Mouse (Mus musculus): ENCODE measurements around the gene Cdc7.
A peak's percentile ranks its signal among the peaks of the same experiment; 100 is the strongest.

The Cdc7 gene

DNA sequence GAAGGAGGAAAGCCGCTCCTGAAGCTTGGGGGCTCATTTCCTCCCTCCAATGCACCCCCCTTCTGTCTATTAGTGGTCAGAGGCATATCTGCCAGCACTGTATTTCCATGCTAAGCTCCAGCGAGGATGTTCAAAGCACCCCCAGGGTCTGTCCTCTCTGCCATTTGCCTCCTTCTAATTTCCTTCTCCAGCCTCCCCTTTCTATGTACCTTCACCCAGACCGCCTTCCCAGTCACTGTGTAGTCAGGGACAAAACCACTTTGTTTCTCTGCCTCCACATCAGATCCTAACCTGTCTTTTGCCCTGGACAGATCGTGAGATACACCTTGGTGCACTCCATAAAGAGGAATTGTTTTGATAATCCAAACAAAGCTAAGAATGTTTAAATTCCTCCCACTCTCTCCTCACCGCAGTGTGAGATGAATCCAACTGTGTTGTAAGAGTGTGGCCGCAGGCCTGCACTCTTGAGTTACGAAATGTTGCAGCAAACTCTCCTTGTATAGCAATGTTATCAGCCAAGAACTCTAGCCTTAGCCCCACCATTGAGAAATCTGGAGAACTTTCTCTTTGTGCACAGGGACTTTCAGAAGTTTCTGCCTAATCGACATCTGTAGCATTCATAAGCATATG lies 27.3 kb downstream of the Cdc7 start:
- no peak for DNase-seq (ENCODE audit: low read depth)

DNA sequence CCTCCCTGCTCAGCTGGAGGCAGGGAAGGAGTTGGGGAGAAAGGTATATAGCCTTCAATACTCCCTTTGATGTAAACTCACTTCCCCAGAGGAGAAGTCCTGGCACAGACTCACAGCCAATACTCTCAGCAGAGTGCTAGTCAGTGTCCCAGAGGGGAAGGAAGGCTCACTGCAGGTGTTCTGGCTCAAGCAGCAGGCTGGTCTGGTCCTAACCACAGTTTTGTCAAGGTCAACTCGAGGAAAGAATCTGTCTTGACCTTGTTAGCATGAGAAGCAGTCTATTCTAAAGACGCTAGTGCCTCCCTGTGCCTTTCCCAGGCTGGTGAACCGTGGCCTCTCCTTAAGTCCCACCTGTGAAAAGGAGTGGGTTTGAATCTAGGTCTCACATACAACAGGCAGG lies 30.6 kb downstream of the Cdc7 start:
- no peak for DNase-seq (ENCODE audit: low read depth)

DNA sequence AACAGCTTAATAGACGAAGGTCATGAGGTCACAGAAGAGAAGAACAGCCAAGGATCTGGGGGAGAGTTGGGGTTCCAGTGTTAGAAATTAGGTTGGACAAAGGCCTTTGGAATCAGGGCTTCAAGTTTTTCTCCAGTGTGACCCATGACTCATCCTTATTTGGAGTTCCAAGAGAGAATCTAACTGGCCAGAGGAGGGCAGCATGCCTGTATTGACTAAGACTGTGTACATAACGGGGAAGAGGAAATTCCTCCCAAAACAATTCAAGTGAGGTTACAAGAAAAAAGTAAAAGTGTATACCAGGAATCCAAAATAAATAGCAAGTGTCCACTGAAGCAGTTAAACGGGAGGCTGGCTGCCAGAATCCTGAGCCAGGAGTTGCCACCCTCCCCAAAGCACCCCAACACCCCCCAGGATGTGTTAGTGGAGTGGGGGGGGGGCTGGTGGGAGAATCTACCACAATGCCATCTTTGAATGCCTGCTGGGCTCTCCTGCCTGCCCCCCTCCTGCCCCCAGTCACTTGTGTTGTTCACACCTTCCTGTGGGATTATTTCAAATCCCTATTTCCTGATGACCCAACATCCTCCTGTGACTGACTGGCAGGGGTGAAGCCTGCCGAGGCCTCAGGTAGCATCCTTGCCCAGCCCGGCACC lies 31.9 kb downstream of the Cdc7 start:
- peak; percentile 55 for DNase-seq (ENCODE audit: low read depth)

DNA sequence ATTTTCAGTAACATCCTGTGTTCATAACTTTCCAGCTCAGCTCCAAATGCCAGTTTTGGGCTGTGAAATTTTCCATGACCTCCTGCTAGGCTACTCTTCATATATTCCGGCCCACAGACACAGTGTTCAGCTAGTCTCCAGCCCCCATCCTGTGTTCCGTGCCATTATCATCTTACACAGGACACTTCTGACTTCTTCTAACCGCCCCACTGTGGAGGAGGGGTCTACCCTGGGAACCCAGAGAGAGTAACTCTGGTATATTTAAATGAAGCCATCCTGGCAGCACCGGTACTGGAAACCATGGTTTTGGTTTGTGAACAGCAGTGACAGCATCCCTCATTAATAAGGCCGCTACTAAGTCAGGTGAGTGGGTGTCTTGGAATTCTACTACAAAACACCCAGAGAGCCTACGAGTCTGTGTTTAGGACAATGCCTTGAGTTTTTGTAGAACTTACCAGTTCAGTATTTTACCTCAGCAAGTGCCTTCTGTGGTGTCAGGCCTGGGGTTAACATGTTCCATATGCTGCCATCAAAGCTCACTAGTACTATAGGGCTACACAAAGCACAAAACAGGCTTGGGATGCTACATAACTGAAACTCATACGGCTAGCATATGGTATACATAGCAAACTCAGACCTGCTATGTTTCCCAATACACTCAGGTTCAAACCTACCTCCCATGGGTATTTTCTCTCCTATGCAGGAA lies 32.6 kb downstream of the Cdc7 start:
- DNase-seq (ENCODE audit: low read depth): no peak

DNA sequence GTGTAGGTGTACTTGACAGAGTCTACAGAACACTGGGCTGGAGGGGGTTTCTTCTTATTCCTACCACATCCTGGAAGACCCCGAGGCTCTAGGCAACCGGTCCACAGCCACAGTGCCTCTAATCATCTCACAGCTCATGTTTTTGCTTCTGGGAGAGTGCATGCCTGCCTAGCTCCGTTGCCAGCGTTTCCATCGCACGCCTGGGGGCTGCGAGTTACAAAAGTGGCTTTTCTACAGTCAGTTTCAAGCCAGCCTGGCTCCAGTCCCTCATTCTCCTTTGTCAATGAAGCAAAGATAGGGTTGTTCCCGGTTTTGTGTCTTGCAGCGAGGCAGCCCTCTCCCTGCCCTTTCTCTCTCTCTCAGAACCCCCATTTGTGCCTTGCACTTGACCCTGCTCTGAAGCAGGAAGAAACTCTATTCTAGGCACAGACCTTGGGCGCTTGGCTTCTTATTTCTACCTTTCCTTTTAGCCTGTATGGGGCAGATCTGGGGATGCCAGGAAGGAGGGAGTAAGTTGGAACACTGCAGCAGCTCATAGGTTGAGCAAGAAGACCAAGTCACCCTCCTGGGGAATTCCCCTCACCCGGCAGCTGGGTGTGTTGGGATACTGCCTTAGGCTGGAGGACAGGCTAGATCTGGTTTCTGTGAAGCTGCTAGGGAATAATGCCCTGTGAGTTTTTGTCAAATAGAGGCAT lies 37.4 kb downstream of the Cdc7 start:
- no peak for DNase-seq (ENCODE audit: low read depth)

DNA sequence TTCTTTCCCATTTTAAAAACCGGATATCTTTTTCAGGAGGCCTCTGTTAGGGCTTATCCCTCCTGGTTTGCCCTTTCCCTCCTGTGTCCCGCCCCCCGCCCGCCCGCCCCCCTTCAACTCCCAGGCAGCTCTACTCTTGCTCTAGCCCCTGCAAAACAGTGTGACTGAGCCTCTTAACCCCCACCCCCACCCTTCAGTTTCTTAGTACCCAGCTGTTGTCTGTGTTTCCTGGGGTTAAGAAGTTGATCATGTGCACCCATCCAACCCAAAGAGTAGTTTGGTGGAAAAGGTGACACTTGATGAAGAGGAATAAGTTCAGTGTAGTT lies 37.9 kb downstream of the Cdc7 start:
- DNase-seq (ENCODE audit: low read depth): no peak

DNA sequence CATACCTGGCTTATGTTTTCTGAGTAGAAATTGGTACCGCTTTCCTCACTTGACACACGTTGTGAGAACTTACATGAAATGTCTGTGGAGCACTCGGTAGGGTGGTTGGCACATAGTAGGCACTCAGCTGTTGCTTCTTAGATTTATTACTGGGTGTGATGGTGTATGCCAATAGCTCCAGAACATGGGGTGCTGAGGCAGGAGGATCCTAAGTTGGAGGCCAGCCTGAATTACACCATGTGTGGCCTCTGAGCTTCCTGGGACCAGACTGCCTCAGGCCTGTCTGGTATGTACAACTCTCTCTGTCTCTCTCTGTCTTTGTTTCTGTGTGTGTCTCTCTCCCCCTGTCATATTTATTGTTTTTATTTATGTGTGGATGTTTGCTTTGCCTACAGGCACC lies 45.6 kb downstream of the Cdc7 start:
- no peak for DNase-seq (ENCODE audit: low read depth)

DNA sequence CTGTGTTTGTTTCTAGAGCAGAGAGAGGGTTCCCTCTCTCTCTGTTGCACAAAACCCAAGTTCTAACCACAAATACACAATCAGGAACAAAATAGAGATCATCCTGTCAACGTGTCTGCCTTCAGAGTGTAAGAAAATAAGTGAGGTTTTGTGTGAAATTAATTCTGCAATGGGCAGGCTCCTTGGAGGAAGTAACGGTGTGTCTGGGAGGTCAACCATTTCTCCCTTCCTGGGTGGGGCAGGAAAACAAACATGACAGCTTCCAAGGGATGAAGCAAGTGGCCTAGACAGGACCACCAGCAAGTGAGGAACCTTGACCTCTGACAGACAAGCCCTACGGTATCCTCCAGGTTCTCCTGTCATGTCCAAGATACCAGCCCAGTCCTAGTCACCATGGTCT lies 46.2 kb downstream of the Cdc7 start:
- DNase-seq (ENCODE audit: low read depth): peak; percentile 26

DNA sequence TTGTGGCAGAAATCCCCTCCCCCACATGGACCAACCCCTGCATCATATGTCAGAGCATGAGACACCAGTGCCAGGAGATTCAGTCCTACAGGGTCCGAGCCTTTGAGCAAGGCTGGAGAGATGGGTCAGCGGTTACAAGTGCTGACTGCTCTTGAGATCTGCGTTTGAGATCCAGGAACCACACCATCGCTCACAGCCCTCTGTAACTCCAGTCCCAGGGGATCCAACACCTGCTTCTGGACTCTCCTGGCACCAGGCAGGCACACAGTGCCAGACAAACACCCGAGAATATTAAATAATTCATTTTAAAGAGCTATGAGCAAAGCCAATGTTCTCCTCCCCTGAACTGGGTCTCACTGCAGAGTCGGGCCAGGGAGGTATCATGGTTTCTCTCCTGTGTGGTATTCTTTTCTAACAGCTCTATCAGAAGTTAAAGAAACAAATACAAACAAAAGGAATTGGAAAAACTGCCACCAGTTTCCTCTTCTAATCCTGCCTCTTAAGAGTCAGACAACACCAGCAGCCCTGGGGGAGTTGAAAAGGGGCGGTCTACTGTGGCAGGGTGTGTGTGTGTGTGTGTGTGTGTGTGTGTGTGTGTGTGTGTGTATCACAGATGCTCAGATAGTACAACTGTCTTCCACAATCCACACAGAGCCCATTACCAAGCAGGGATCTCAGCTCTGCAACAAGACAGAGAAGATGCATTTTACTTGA lies 47.4 kb downstream of the Cdc7 start:
- DNase-seq (ENCODE audit: low read depth): no peak

DNA sequence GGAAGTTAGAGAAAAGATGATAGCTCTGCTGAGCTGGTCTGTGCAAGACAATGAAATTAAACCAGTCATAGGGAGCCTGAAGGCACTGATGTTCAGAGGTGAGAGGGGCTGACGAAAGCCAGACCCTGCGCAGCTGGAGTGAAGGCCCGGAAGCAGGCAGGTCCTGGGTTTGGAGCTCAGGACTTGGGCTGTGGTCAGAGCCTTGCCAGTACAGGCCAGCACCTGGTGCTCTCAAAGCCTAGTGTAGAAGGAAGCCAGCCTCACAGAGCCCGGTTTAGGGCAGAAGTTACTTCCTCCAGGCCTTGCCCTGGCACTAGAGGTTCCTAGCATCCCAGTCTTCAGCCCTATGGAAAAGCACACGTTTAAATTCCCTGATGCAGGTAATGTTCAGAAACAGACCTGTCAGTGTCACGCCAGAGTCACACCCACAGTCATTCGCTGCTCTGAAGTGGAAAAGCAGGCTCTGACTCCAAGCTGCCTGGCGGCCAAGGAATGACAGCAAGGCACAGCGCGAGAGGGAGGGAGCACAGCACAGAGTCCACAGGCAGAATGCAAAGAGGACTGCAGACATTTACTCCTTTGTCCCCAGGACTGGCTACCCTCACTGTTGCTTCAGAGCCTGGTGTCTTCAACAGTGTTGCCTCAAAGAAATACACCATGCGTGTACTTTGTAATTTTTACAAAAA lies 48.1 kb downstream of the Cdc7 start:
- DNase-seq (ENCODE audit: low read depth): peak; percentile 30

DNA sequence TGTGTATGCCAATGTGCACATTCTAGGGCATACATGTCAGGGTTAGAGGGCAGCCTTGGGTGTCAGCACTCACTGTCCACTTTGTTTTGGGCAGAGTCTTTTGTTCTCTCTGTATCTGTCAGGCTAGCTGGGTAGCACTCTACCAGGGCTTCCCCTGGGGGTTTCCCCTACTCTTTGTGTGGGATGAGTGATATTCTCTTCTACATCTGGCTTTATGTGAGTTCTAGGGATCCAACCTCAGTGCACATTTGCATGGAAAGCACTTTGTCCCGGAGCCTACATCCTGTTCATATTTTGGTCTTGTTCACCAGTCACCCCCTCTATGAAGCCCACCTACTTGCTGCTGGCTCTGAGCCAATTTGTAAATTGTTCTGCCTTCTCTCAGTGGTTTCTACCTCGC lies 49.3 kb downstream of the Cdc7 start:
- peak; percentile 50 for DNase-seq (ENCODE audit: low read depth)

DNA sequence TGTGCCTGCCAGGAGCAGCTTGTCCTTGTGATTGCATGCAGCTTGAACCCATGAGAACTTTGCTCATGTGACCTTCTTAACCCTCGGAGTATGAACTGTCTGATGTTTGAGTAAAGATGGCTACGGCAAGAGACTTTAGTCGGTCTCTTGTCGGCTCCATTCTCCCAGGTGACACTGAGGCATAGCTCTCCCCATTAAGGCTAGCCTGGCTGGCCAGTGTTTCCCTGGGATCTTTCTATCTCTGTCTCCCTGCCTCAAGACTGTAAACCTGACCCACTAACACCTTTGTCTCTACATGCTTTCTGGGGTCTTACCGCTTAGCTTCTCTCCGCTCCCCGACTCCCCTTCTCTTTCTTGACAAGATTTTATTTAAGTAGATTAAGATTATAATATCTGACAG lies 50.0 kb downstream of the Cdc7 start:
- DNase-seq (ENCODE audit: low read depth): no peak

DNA sequence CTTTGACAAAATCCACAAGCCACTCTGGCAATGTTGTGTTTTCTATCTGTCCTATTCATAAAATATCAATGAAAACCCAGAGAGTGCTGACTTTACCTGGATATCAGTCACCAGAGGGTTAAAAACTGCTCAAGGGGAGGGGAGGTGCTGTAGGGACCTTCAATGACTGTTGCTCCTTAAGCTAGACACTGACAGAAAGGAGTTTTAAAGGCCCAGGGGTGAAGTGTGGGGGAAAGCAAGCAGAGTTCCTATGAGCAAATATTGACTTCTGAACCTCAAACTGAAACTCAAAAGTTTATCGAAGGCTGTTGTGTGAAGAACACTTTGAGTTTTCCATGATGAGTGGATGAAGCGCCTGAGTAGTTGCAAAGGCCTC lies 50.9 kb downstream of the Cdc7 start:
- peak; percentile 33 for DNase-seq (ENCODE audit: low read depth)

DNA sequence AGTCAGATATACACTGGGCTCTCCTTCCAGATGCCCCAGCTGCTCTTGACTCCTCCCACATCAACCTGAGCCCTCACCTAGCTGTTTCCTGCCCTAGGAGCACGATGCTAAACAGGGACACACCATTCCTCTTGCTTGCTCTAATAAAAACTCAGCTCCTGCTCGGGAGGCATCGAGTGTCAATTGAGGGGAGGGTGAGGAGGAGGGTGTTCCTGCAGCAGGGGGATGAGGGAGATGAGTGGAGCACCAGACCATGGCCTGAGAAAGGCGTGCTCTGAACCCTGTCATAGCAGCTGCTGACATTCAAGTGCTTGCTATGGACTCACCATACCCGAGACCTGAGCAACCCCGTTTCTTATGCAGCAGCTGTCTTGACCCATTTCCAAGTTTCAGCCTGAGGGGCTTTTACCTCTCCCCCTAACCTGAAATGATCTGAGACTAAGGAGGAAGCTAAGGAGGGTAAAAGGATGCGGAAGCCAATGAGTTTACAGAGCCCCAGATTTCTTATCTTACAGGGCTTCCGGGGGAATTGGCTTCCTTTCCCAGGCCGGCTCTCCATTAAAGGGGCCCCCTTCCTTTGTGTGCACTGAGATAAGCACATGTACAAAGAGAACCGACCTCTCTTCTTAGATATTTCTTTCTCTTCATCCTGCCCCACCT lies 51.4 kb downstream of the Cdc7 start:
- DNase-seq (ENCODE audit: low read depth): peak; percentile 69

DNA sequence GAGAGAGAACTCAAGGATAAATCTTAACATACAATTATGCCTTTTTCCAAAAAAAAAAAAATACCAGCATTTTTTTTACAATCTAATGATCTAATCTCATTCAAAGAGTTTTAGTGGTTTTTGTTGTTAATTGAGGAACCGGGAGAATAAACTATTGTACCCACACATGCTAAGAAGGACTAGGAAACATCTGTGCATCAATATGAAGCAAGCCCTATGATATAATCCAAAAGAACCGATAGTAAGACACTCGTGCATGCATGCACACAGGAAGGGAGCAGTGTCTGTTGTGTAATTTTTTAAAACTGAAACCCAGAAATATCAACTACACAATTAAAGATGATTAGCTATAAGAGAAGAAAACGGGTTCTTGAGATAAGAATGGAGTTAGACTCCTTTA lies 52.4 kb downstream of the Cdc7 start:
- no peak for DNase-seq (ENCODE audit: low read depth)

DNA sequence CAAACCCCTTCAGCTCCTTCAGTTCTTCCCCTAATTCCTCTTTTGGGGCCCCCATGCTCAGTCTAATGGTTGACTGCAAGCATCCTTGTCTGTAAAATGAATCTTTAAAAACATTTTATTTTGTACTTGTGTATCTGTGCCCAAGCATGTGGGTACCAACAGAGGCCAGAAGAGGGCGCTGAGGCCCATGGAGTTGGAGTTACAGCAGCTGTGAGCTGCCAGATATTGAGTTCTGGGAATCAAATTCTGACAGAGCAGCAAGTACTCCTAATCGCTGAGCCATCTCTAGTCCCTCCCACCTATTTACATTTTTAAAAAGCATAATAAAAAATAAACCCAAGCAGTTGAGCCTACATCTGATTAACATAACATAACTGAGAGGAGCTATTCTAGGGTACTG lies 53.4 kb downstream of the Cdc7 start:
- peak; percentile 41 for DNase-seq (ENCODE audit: low read depth)

DNA sequence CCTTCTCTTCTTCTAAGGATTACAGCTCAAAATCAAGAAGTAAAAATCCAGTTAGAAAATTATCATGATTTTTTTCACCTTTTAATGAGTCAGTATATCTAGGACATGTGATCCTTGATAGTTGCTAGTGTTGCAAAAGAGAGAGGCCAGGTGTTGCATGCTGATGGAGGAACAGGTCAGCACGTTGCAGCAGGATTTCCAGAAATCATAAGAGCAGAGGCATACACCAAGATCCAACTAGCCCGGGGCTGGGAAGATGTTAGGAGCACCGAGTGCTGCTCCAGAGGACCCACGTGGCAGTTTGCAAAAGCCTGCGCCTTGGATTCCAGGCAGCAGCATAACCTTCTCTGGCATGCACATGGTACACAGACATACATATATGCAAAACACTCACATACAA lies 54.9 kb downstream of the Cdc7 start:
- DNase-seq (ENCODE audit: low read depth): no peak

DNA sequence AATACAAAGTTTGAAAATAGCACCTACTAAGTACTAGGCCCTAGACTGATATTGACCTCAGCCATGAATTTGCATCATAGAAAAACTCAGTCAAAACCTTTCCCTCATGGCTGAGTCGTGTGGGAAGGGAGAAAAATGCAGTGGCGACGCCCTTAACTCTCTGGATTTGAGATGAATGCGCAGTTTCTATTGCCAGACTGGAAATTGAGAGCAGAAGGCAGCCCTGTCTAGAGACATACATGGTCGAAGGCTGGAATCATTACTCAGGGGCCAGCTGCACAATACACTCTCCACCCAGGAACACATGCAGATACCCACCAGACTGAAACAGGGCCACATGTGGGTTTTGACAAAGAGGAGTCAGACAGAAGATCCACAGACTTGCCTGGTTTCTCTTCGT lies 55.8 kb downstream of the Cdc7 start:
- no peak for DNase-seq (ENCODE audit: low read depth)

DNA sequence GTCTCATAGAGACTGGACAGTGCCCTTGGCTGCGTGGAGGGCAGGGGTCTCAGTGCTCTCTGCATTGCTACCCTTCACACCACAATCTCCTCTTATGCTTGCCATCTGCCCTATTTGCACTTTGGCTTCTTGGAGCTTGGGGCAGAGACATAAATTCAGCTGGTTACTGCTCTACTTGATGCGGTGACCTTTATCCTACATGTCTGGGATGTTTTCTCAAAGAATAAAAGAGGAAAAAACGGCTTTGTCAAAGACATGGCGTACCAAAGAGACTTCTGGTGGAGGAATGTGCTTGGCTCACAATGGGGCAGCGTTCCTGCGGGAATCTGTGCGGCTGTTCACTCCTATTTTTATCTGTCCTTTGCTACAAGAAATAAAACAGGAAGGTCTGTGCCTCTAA lies 56.2 kb downstream of the Cdc7 start:
- no peak for DNase-seq (ENCODE audit: low read depth)

DNA sequence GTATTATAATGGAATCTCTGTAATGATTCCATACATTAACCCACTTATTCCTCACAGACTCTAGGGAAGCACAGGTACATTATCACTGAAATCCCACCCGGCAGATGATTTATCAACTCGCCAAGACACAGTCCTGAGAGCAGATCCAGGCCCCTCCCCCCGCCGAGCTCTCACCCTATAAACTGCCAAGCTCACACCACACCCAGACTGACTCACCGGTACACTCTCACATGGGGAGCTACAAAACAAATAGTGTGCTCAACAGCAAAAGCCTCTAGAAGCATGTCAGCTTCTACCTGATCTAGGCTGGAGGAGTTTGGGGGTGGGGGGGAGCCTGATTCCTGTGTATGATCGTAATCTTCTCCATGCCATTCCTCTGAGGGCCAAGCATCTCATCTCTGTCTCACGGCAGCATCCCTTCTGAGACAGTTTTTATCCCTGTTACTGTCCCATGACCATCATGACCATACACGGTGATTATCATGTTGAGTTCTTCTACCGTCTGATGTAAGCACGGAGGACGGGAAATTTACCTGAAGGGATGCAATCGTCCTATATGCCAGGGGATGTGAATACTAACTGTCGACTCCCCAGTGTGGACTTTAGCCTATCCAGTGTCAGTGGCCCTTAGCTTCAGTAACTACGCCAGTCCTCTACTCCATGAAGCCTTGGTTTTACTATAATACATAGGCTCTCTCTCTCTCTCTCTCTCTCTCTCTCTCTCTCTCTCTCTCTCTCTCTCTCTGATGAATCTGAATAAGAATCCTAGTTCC lies 57.4 kb downstream of the Cdc7 start:
- no peak for DNase-seq (ENCODE audit: low read depth)

DNA sequence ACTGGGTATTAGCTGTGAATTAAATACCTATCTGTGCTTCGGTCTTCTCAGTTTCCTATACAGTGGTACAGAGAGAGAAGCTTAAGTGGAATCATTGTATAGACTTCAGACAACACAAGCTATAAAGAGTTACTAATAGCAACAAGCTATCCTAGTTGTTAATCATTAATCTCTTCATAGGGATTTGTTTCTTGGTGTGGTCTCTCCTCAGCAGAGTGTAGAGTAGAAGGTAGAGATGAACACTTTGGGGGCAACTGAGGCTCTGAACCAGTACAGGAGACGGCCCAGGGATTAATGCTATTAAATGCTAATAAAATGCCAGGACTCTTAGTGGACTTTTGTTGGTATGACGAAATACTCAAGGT lies 57.9 kb downstream of the Cdc7 start:
- DNase-seq (ENCODE audit: low read depth): no peak
